Mouse (Mus musculus) spleen, postnatal 36 days (tissue): ENCODE measurements around the gene Tia1.

Experiments used
- DNase-seq, 2 experiments: peaks; one replicate each; pipeline ENCODE4 v3.0.0; 2022; ENCODE audit warnings: low spot score in 2 of 2, mixed read lengths in 1 of 2

The Tia1 gene

DNA sequence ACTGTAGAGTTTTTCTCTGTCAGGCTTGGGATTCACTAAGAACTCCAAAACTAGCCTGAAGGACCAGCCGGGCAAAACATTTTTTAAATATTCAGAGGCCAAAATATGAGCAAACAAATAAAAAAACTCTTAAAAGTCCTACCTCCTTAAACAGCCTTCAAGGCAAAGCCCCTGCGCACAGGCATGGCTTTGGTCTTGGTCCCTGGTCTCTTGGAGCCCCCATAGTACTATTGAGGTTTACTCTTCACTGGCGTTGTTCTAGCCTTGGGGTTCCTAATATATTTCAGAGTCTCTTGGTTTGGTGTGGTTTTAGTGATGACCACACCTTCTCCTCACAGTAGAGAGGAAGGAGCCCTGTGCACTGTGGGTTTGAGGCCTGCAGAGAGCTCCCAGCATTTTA lies 27.5 kb downstream of the Tia1 start:
- no peak for DNase-seq

- DNase-seq: no peak
Measured at GRCm38 (mm10) chr6:86433696-86434095, 29.7 kb downstream of the Tia1 start.

DNA sequence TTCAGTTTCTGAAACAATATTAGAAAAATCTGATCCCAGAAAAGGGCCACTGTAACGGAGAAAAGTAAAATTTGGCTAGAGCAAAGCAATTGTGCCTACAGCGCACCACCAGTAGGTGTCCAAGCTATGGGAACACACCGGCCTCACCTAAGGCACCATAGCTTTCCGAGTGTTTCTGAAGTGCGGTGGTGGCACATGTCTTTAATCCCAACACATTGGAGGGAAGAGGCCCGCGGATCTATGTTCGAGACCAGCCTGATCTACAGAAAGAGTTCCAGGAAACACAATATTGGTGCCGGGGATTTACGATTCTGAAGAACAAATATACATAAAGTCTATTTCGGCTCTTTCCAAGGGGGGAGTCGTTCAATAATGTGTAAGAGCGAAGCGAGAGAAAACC lies 33.7 kb downstream of the Tia1 start:
- peak; percentile 47 to 63 for DNase-seq

DNA sequence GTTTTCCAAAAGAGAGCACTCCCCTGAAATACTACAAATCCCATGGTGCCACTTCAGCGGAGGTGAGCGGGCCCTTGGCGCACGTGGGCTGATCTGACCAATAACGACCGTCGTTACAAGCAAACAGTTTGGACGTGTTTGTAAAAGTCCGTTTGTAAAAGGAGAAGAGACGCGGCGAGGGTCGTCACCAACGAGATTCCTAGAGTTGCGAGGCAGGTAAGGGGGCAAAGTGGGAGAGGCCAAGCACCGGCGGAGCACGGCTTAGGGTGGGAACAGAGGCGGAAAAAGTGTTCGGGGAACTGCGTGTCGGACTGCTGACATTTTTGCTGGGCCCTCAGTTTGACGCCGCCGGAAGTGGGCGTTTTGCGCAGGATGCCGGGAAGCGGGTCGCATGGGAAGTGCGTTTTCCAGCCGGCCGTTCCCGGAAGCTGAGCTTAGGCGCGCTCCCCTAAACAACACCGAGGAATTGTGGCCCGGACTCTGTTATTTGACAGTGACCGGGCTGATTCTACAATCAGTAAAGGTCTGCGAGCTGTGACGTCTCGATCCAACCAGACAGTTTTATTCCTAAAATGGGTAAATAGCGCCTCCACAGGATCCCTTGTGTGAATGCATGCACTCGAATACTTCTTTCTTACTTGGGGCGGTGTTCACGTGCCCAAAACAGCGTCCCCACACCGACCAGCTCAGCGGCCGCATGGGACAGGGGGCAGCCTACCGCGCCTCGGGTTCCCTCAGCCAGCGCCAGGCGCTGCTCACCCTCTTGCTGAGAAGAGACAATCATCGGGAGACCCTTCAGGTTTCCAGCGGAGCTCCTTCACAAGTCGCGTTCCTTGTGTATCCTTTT lies 34.5 kb downstream of the Tia1 start, which contains the start of gene C87436:
Gene C87436 (plus strand): TSS at position 103 of the 847 bp plus-strand sequence.
- DNase-seq: peak; percentile 91 to 94

GRCm38 (mm10) chr6:86439119-86439496 lies 35.1 kb downstream of the Tia1 start:
- no peak for DNase-seq

DNA sequence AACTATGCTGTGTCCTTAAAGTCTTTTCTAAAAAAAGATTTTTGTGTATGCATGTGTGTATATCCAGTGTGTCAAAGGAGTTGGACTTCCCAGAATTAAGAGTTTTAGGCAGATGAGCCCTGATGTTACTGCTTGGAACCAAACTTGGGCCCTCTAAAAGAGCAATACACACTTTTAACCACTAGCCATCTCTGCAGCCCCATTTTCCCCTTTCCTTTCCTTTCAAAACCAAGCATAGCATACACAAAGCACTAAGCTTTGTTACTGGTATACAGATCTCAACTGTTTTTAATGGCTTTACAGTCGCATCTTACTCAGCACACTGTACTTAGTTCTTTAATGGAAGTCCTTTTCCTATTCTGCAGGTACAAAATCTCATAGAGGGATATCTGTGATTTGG lies 35.5 kb downstream of the Tia1 start:
- no peak for DNase-seq

GRCm38 (mm10) chr6:86441571-86441970 lies 37.6 kb downstream of the Tia1 start:
- no peak for DNase-seq

- DNase-seq: no peak
Measured at GRCm38 (mm10) chr6:86445551-86445950, 41.5 kb downstream of the Tia1 start.

GRCm38 (mm10) chr6:86446927-86447568 lies 43.0 kb downstream of the Tia1 start:
- DNase-seq: no peak

DNA sequence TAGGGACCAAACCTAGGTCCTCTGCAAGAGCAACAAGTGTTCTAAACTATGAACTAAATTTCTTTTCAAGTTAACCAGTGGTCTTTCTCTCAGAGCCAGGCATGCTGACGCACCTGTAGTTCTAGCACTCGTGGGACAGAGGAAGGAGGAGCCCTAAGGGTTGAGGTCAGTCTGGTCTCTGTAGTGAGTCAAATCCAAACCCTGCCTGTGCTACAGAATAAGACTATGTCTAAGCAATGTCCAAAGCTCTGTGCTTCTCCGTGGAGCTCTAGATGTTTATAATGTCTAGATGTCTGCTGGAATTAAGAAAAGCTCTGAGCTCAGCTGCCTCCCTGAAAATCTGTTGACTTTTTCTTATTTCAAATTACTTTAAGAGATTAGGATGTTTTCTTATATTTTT lies 52.7 kb downstream of the Tia1 start:
- no peak for DNase-seq

GRCm38 (mm10) chr6:86463079-86463478 lies 59.1 kb downstream of the Tia1 start:
- no peak for DNase-seq

DNA sequence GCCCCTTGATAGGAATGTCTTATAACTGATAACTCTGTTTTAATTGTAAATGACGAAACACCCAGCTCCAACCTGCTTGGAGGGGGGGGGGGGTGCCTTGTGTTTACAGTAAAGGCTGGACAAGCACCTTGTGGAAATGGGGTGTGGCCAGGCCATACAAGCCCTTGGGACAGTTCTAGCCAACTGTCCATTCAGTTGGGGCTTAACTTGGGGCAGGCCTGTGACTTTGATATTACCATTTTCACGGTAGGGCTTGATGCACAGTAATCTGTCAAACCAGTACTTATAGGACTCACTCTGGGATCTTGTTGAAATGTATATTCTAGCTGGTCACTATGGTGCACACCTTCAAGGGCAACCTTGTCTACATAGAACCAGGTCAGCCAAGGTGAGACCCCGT lies 67.3 kb downstream of the Tia1 start:
- DNase-seq: no peak

DNA sequence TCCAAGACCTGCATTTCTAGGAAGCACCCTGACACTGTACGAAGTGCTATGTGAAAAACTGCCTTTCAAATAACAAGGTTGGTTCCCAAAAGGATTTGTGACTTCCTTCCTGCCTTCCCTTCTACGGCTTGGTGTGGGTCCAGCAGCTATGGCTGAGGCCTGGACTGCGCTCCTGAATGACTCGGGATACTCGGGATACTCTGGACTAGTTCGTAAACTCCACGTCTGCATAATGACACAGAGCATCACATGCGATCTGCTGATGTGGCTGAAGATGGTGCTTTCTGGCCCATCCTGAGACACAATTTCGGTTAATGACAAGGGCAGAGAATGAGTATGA lies 67.7 kb downstream of the Tia1 start:
- no peak for DNase-seq

- peak; percentile 99 for DNase-seq
Measured at GRCm38 (mm10) chr6:86472100-86472955, 68.3 kb downstream of the Tia1 start.

DNA sequence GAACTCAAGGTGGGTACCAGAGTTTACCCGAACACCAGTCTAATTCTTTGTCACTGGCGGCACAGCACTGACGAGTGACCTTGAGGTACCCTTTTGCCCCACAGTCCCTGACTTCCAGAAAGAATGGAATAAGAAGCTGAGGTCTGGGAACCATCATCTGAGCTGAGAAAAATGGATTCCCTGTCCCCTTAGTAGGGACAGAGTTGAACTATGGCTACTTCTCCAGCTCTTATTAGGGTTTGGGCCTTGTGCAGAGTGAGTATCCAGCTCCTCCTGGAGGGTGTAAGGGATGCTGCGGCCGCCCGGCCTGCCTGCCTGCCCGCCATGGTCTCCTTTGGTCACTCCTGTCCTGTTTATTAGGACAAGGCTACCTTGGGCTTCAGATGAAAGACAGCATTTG lies 69.1 kb downstream of the Tia1 start:
- DNase-seq: no peak

DNA sequence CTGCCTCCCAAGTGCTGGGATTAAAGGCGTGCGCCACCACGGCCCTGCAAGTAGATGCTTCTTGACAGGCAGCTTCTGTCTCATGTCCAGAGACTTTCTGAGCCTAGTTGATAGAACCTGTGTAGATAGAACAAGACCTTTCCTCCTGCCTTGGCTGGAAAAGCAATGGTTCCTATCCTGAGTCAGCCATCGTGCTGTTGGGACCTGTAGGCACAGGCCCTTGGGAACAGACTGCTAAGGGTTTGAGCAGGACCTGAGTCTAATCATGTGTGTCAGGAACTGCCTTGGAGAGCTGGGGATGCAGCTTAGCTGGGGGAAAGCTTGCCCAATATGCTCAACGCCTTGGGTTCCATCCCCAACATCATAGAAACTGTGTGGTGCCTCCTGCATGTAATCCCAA lies 70.1 kb downstream of the Tia1 start:
- DNase-seq: no peak

- DNase-seq: no peak
Measured at GRCm38 (mm10) chr6:86474646-86475181, 70.7 kb downstream of the Tia1 start.

GRCm38 (mm10) chr6:86475462-86476167 lies 71.6 kb downstream of the Tia1 start:
- DNase-seq: no peak

GRCm38 (mm10) chr6:86476931-86477330 lies 72.9 kb downstream of the Tia1 start:
- DNase-seq: no peak

DNA sequence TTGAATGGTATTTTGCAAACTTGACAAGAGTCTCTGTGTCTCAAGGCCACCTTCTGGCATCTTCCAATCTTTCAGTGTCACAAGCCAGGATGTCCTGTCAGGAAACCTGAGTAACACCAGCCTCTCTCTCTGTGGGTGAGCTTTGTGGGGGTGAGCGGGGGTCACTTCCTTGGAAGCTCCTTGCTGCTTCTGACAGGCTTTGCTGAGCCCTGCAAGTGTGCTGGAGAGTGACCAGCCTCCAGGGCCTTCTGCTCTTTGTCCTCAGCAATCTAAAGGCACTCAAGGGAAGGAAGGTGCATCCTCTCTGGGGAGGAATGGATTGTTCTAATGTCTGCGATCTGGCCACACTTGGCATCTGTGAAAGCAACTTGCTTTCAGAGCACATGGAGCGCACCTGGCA lies 75.3 kb downstream of the Tia1 start:
- DNase-seq: no peak

DNA sequence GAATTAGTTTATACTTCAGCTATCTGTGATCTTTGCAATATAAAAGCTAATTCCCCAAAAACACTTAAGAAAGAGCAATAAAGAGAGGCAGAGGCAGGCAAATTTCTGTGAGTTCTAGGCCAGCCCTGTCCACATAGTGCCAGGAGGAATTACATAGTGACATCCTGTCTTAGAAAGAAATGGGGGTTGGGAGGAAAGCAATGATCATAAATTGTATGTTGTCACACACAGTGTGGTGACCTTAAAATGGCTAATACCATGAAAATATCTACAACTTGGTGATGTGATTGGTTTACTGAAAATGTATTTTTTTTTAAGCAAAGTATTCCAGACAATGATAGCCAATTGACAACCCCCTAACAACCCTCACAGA lies 75.8 kb downstream of the Tia1 start:
- no peak for DNase-seq
